Mouse (Mus musculus): ENCODE measurements at regions not wholly inside any gene's neighbourhood (a gene's known extent, or its start where the extent isn't known, plus 50 kb on each side); places are given as distances from the start of the nearest gene placed in this dataset.
A peak's percentile ranks its signal among the peaks of the same experiment; 100 is the strongest.

GRCm38 (mm10) chr2:8809609-8810008 is 1071.4 kb upstream of the 4930412O13Rik start:
- dilution Hi-C loops (cut with MboI; ENCODE audit: extremely low pct_ligation_motif_present, extremely low pct_unique_long_range_greater_than_20kb, low sequenced_read_pairs) = no loop called here
- Histone ChIP-seq H3K36me3 (replicated peaks in 1 of 2; ENCODE audit: control insufficient read depth in 1 of 2, insufficient read depth in 1 of 2, low read length in 1 of 2) (no peaks in the 10 kb centered on the region), H3K9me3 (replicated peaks; ENCODE audit: low read length) (no peaks in the 10 kb centered on the region), H3K4me3 (replicated peaks in 1 of 3; ENCODE audit: low read depth in 2 of 3, low read length in 2 of 3, poor library complexity in 1 of 3) (no peak overlapping the region), H3K9ac (ENCODE audit: insufficient read depth, low read depth) (no peak overlapping the region), H3K27ac (ENCODE audit: insufficient read depth, low read depth) (no peak overlapping the region), H3K27me3 (replicated peaks) (no peaks in the 10 kb centered on the region), H3K79me2 (replicated peaks; ENCODE audit: control insufficient read depth, extremely low read depth, insufficient read depth, poor library complexity, severe bottlenecking) (no peaks in the 10 kb centered on the region), H3K4me2 (ENCODE audit: insufficient read depth, low read depth, poor library complexity, severe bottlenecking) (no peak overlapping the region), H3K4me1 (ENCODE audit: control insufficient read depth in 1 of 2, insufficient read depth in 2 of 2) (no peaks in the 10 kb centered on the region)
- no peak for TF ChIP-seq EP300 (IDR thresholded peaks at IDR 0.05; ENCODE audit: low read length)
- DNase-seq (ENCODE audit: extremely low read depth) = no peak
- in situ Hi-C loops (cut with MboI; ENCODE audit: low pct_ligation_motif_present, low pct_unique_long_range_greater_than_20kb, low sequenced_read_pairs) = no loop called here

- no peak overlapping the region for H3K4me2 ChIP-seq (ENCODE audit: insufficient read depth, low read depth, poor library complexity, severe bottlenecking)
- dilution Hi-C loops (cut with MboI; ENCODE audit: extremely low pct_ligation_motif_present, extremely low pct_unique_long_range_greater_than_20kb, low sequenced_read_pairs) = no loop called here
- DNase-seq (ENCODE audit: extremely low read depth) = no peak
Measured at GRCm38 (mm10) chr2:8818127-8818526, 1062.9 kb upstream of the 4930412O13Rik start.

GRCm38 (mm10) chr2:8825406-8825805 is 1055.6 kb upstream of the 4930412O13Rik start:
- H3K27me3 ChIP-seq (replicated peaks) = no peaks in the 10 kb centered on the region
- H3K9ac ChIP-seq (ENCODE audit: insufficient read depth, low read depth) = no peak overlapping the region
- dilution Hi-C loops (cut with MboI; ENCODE audit: extremely low pct_ligation_motif_present, extremely low pct_unique_long_range_greater_than_20kb, low sequenced_read_pairs) (no loop called here), in situ Hi-C loops (cut with MboI; ENCODE audit: low pct_ligation_motif_present, low pct_unique_long_range_greater_than_20kb, low sequenced_read_pairs) (no loop called here)
- no peaks in the 10 kb centered on the region for H3K4me1 ChIP-seq (ENCODE audit: control insufficient read depth in 1 of 2, insufficient read depth in 2 of 2)
- no peak overlapping the region for H3K4me3 ChIP-seq (replicated peaks in 1 of 3; ENCODE audit: low read depth in 2 of 3, low read length in 2 of 3, poor library complexity in 1 of 3)
- H3K4me2 ChIP-seq (ENCODE audit: insufficient read depth, low read depth, poor library complexity, severe bottlenecking) = no peak overlapping the region
- H3K36me3 ChIP-seq (replicated peaks in 1 of 2; ENCODE audit: control insufficient read depth in 1 of 2, insufficient read depth in 1 of 2, low read length in 1 of 2) = no peaks in the 10 kb centered on the region
- no peak overlapping the region for H3K27ac ChIP-seq (ENCODE audit: insufficient read depth, low read depth)
- TF ChIP-seq JUND (conservative IDR thresholded peaks at IDR 0.05; ENCODE audit: low read depth, low read length) = no peak
- TF ChIP-seq SMC3 (IDR thresholded peaks at IDR 0.05; ENCODE audit: low read depth, low read length) = no peak
- no peak for TF ChIP-seq ZKSCAN1 (IDR thresholded peaks at IDR 0.05; ENCODE audit: borderline replicate concordance, low read depth, low read length)
- no peak for TF ChIP-seq PAX5 (IDR thresholded peaks at IDR 0.05; ENCODE audit: low read length)
- no peak for TF ChIP-seq UBTF (IDR thresholded peaks at IDR 0.05; ENCODE audit: low read depth, low read length)
- TF ChIP-seq HCFC1 (IDR thresholded peaks at IDR 0.05; ENCODE audit: low read depth, low read length) = no peak
- TF ChIP-seq MAZ (IDR thresholded peaks at IDR 0.05; ENCODE audit: low read depth, low read length) = no peak
- TF ChIP-seq IRF4 (IDR thresholded peaks at IDR 0.05; ENCODE audit: low read depth, low read length) = no peak
- TF ChIP-seq JUN (IDR thresholded peaks at IDR 0.05; ENCODE audit: insufficient read depth, low read depth, low read length) = no peak
- no peak for TF ChIP-seq ZC3H11A (IDR thresholded peaks at IDR 0.05; ENCODE audit: low read depth, low read length)
- TF ChIP-seq POLR2A (IDR thresholded peaks at IDR 0.05; ENCODE audit: low read depth, low read length) = no peak
- no peak for TF ChIP-seq RCOR1 (conservative IDR thresholded peaks at IDR 0.05; ENCODE audit: low read depth, low read length)
- no peak for TF ChIP-seq RAD21 (IDR thresholded peaks at IDR 0.05; ENCODE audit: low read depth, low read length)
- no peak for TF ChIP-seq ETS1 (conservative IDR thresholded peaks at IDR 0.05; ENCODE audit: low read depth, low read length)
- TF ChIP-seq E2F4 (IDR thresholded peaks at IDR 0.05; ENCODE audit: insufficient replicate concordance, low read depth, low read length) = no peak
- TF ChIP-seq NELFE (IDR thresholded peaks at IDR 0.05; ENCODE audit: low read depth, low read length) = no peak
- H3K9me3 ChIP-seq (replicated peaks; ENCODE audit: low read length) = no peaks in the 10 kb centered on the region
- DNase-seq (ENCODE audit: extremely low read depth) = peak; percentile 4
- H3K79me2 ChIP-seq (replicated peaks; ENCODE audit: control insufficient read depth, extremely low read depth, insufficient read depth, poor library complexity, severe bottlenecking) = no peaks in the 10 kb centered on the region

More at GRCm38 (mm10) chr2:8818127-8818526, 1062.9 kb upstream of the 4930412O13Rik start:
- no peak overlapping the region for H3K27ac ChIP-seq (ENCODE audit: insufficient read depth, low read depth)
- in situ Hi-C loops (cut with MboI; ENCODE audit: low pct_ligation_motif_present, low pct_unique_long_range_greater_than_20kb, low sequenced_read_pairs) = no loop called here
- no peak for TF ChIP-seq JUND (conservative IDR thresholded peaks at IDR 0.05; ENCODE audit: low read depth, low read length)
- TF ChIP-seq MYC (IDR thresholded peaks at IDR 0.05; ENCODE audit: low read depth, low read length) = no peak
- TF ChIP-seq MAFK (IDR thresholded peaks at IDR 0.05; ENCODE audit: insufficient replicate concordance, low read length) = no peak
- no peak for TF ChIP-seq SMC3 (IDR thresholded peaks at IDR 0.05; ENCODE audit: low read depth, low read length)
- TF ChIP-seq HCFC1 (IDR thresholded peaks at IDR 0.05; ENCODE audit: low read depth, low read length) = no peak
- TF ChIP-seq NELFE (IDR thresholded peaks at IDR 0.05; ENCODE audit: low read depth, low read length) = no peak
- no peaks in the 10 kb centered on the region for H3K9me3 ChIP-seq (replicated peaks; ENCODE audit: low read length)
- no peaks in the 10 kb centered on the region for H3K79me2 ChIP-seq (replicated peaks; ENCODE audit: control insufficient read depth, extremely low read depth, insufficient read depth, poor library complexity, severe bottlenecking)
- no peaks in the 10 kb centered on the region for H3K27me3 ChIP-seq (replicated peaks)
- H3K36me3 ChIP-seq (replicated peaks in 1 of 2; ENCODE audit: control insufficient read depth in 1 of 2, insufficient read depth in 1 of 2, low read length in 1 of 2) = no peaks in the 10 kb centered on the region
- H3K9ac ChIP-seq (ENCODE audit: insufficient read depth, low read depth) = no peak overlapping the region
- H3K4me1 ChIP-seq (ENCODE audit: control insufficient read depth in 1 of 2, insufficient read depth in 2 of 2) = no peaks in the 10 kb centered on the region
- no peak overlapping the region for H3K4me3 ChIP-seq (replicated peaks in 1 of 3; ENCODE audit: low read depth in 2 of 3, low read length in 2 of 3, poor library complexity in 1 of 3)

All from CH12.LX (cell line).